Mouse (Mus musculus) intestine, embryonic 16.5 days (tissue): Measurements from ENCODE around the gene Pip4k2a. TPM values are rescaled to one million over a fixed set of nuclear protein-coding genes. Genes with fewer than 3 reads are reported as not detected.

Experiments used
- ATAC-seq: fragments of 200-750 bp; cut with Nextera tagmentation; 2 replicates; pipeline ENCODE4 v1.8.0; 2017; ENCODE audit warnings: moderate TSS enrichment, moderate library complexity
- H3K27ac ChIP-seq: fragments of 300-500 bp; sonication (generic); 2 replicates; pipeline ENCODE4 v1.5.1; 2014; ENCODE audit warnings: mild to moderate bottlenecking, low read length
- H3K27me3 ChIP-seq: fragments of 300-500 bp; sonication (generic); replicated peaks from 2 replicates; pipeline ENCODE4 v1.6.1; 2014; ENCODE audit warnings: low read length, control low read depth, mixed read lengths; ENCODE audit not compliant: control insufficient read depth, insufficient read depth
- H3K36me3 ChIP-seq: fragments of 300-500 bp; sonication (generic); 2 replicates; pipeline ENCODE4 v1.6.1; 2014; ENCODE audit warnings: low read length, control low read depth; ENCODE audit not compliant: control insufficient read depth, insufficient read depth
- H3K4me1 ChIP-seq: fragments of 300-500 bp; sonication (generic); 2 replicates; pipeline ENCODE4 v1.6.1; 2014; ENCODE audit warnings: low read length, control low read depth, mixed read lengths; ENCODE audit not compliant: control insufficient read depth, insufficient read depth
- H3K4me2 ChIP-seq: fragments of 300-500 bp; sonication (generic); 2 replicates; pipeline ENCODE4 v1.6.1; 2014; ENCODE audit warnings: low read depth, low read length, control low read depth
- H3K4me3 ChIP-seq: fragments of 300-500 bp; sonication (generic); 2 replicates; pipeline ENCODE4 v1.5.1; 2014; ENCODE audit warnings: mild to moderate bottlenecking, low read length
- H3K9ac ChIP-seq: fragments of 300-500 bp; sonication (generic); 2 replicates; pipeline ENCODE4 v1.6.1; 2014; ENCODE audit warnings: low read depth, low read length
- H3K9me3 ChIP-seq: fragments of 300-500 bp; sonication (generic); 2 replicates; pipeline ENCODE4 v1.6.1; 2016; ENCODE audit warnings: low read length, control low read depth; ENCODE audit not compliant: control insufficient read depth
- WGBS: fragments of 180-500 bp; shearing (Covaris S2); extraction: QIAGEN DNeasy Blood & Tissue Kit; methylation state at CpG from one replicate; pipeline ENCODE4 v1.1.7; 2014; 5-methylcytosine and 5-hydroxymethylcytosine counted together
- polyA plus RNA-seq: library from polyadenylated mRNA; unstranded; fragments of >200 nt; fragmentation: Nextera tagmentation; extraction: Ambion mirVana; gene quantifications from 2 replicates; pipeline ENCODE4 v1.2.1, GENCODE M21; 2015

Gene Pip4k2a
- polyA plus RNA-seq, 1 experiment from 2014 or later: 7.6 TPM

DNA sequence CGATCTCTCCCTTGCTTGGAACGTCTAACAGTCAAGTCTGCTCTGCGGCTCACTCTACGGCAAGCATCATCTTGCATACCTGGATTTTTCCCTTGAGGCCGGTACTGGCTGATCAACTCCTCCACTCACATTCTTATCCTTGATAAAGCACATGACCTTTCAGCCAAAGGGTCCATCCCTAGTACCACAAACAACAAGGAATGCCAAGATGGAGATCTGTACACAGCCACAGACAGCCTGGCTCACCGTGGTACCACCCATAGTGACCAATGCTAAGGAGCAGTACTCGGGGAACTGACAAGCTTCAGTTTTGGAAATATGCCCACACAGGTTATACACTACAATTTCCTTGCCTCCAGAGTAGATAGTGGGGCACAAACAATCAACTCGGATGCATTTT is 123.9 kb downstream of the Pip4k2a start:
- Histone ChIP-seq H3K27me3 (no peaks in the 10 kb centered on the region), H3K36me3 (no peaks in the 10 kb centered on the region), H3K4me2 (no peak overlapping the region), H3K9me3 (no peaks in the 10 kb centered on the region), H3K9ac (no peak overlapping the region), H3K27ac (no peak overlapping the region), H3K4me3 (no peak overlapping the region), H3K4me1 (no peaks in the 10 kb centered on the region)
- no peak for ATAC-seq
- 90% methylated on average over 8 of the region's 8 CpGs for WGBS

DNA sequence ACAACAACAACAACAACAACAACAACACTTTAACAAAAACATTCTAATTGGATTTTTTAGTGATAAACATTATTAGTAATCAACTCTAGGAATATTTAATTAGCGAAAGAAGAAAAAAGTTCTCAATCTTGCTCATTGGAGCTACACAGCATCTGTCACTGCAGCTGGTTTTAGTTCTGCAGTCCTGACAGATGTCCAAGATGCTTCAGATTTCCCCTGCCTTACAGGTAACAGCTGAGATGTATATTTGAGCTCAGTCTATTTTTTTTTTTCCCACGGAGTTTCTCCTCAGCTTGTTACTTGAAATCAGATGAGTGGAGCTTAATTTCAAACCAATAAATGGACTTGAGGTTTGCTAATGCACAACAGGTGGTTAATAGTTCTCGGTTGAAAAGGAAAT is 124.5 kb downstream of the Pip4k2a start:
- H3K36me3 ChIP-seq: no peaks in the 10 kb centered on the region
- H3K4me2 ChIP-seq: no peak overlapping the region
- H3K27me3 ChIP-seq: no peaks in the 10 kb centered on the region
- H3K9me3 ChIP-seq: no peaks in the 10 kb centered on the region
- H3K4me1 ChIP-seq: no peaks in the 10 kb centered on the region
- no peak overlapping the region for H3K27ac ChIP-seq
- no peak overlapping the region for H3K9ac ChIP-seq
- no peak overlapping the region for H3K4me3 ChIP-seq
- no peak for ATAC-seq
- 77% methylated on average over 3 of the region's 3 CpGs for WGBS

DNA sequence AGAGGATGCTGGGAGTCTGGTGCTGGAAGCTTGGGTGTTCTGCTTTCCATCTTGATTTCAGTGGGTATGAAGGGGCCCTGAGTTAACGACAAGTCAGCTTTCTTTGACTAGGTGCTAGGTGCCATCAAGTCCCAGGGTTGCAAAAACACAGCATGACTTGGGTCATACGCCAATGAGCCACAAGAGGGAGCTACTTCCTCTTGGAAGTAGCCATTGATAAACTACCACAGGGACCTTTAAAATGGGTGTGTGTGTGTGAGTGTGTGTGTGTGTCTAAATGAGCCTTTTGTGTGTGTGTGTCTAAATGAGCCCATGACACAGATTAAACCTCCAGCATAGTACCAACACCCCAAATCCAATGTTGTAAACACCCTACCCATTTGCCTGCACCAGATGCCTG is 125.1 kb downstream of the Pip4k2a start:
- ATAC-seq: 0 out of 2 replicates have a peak, but pooled peaks have one; percentile 21
- Histone ChIP-seq H3K4me1 (no peaks in the 10 kb centered on the region), H3K4me2 (no peak overlapping the region), H3K36me3 (no peaks in the 10 kb centered on the region), H3K9me3 (no peaks in the 10 kb centered on the region), H3K9ac (no peak overlapping the region), H3K27ac (no peak overlapping the region), H3K4me3 (no peak overlapping the region), H3K27me3 (no peaks in the 10 kb centered on the region)
- 9% methylated on average over 2 of the region's 2 CpGs for WGBS

DNA sequence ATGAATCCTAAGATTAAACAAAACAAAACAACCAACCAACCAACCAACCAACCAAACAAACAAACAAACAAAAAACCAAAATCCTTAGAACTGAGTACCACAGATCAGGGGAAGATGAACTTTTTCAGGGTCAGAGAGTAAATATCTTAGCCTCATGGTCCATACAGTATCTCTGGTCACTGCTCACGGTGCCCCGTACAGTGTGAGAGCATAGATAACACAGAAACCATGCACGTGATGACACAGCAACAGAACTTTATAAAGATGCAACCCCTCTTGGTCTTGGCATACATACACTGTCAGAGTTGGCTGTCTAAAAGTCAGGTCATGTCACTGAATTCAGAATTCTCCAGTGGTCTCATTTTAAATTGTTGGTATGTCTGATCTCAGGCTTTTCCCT is 126.8 kb downstream of the Pip4k2a start:
- H3K36me3 ChIP-seq: no peaks in the 10 kb centered on the region
- H3K9ac ChIP-seq: no peak overlapping the region
- no peaks in the 10 kb centered on the region for H3K9me3 ChIP-seq
- no peaks in the 10 kb centered on the region for H3K4me1 ChIP-seq
- H3K27ac ChIP-seq: no peak overlapping the region
- 92% methylated on average over 3 of the region's 3 CpGs for WGBS
- H3K4me2 ChIP-seq: no peak overlapping the region
- H3K27me3 ChIP-seq: no peaks in the 10 kb centered on the region
- ATAC-seq: 0 out of 2 replicates have a peak, but pooled peaks have one; percentile 48
- no peak overlapping the region for H3K4me3 ChIP-seq

DNA sequence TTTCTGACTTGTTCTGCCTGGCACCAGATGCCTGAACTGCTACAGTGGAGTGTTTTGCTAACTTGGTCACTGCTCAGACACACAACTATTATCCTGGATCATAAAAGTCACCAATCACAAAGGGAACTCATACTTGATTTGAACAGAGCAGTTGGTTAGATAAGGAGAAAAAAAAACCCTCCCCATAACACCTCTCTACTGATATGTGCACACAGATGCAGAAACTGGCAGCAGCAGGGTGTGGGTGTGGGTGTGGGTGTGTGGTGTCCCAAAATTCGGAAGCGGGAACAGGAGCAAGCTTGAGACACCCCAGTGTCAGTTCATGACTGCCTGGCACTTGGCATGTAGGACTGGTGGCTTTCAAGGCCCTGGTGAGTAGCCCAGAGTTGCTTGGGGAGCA is 130.9 kb downstream of the Pip4k2a start:
- H3K27ac ChIP-seq: no peak overlapping the region
- no peaks in the 10 kb centered on the region for H3K27me3 ChIP-seq

DNA sequence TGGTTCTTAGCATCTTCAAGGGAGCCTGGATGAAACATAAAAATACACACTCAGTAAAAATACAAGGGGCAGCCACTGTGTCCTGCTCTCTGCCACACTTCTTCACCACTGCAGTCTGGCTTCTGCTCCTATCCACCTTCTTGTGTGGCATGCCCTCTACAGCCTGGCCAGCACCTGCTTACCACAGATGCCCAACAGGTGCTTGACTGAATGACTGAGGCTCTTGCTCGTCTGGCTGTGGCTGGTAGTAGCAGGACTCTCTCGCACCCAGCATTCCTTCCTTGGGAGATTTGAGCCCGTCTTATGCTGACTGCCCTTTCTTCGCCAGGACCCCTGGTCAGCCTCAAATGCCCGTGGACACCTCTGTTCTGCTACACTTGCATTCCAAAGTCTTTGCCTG is 133.2 kb downstream of the Pip4k2a start:
- H3K9me3 ChIP-seq: no peaks in the 10 kb centered on the region
- H3K4me2 ChIP-seq: no peak overlapping the region
- no peak for ATAC-seq
- H3K4me1 ChIP-seq: no peaks in the 10 kb centered on the region
- H3K27me3 ChIP-seq: no peaks in the 10 kb centered on the region
- 88% methylated on average over 5 of the region's 5 CpGs for WGBS
- H3K4me3 ChIP-seq: no peak overlapping the region
- peaks cover 2% of the 10 kb centered on the region; the same call in 1 of the 2 replicates for H3K36me3 ChIP-seq
- no peak overlapping the region for H3K27ac ChIP-seq
- H3K9ac ChIP-seq: no peak overlapping the region

More for the DNA sequence above, 130.9 kb downstream of the Pip4k2a start:
- ATAC-seq: no peak
- Histone ChIP-seq H3K9ac (no peak overlapping the region), H3K4me1 (no peaks in the 10 kb centered on the region), H3K36me3 (peaks cover 2% of the 10 kb centered on the region; the same call in 1 of the 2 replicates), H3K4me2 (no peak overlapping the region), H3K4me3 (no peak overlapping the region), H3K9me3 (no peaks in the 10 kb centered on the region)
- 92% methylated on average over 2 of the region's 2 CpGs for WGBS

DNA sequence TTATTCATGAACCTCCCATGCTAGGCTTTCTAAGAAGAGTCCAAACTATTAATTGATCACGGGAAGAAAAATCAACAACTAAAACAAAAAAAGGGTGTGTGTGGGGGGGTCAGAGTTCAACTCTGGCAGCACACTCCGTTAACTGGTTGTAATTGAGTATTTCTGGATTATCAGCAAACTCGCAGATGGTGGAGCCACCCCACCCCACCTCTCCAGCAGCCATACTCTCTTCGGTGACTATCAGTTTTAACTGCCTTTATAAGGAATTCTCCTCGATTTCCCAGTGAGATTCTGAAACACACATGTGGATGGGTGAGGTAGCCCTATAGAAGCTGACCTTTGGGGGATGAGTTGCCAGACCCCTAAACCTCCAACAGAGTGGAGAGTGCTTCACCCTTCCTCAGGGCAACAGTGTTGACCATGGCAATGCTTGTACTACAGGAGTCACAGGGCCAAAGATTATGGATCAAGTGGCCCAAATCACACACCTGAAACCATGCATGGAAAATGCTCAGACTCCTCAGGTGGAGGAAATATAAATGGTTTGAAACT is 136.2 kb downstream of the Pip4k2a start:
- H3K27ac ChIP-seq: no peak overlapping the region
- H3K36me3 ChIP-seq: peaks cover 2% of the 10 kb centered on the region; the same call in 1 of the 2 replicates
- no peak overlapping the region for H3K9ac ChIP-seq
- WGBS: 72% methylated on average over 5 of the region's 5 CpGs
- H3K4me2 ChIP-seq: no peak overlapping the region
- ATAC-seq: no peak
- no peaks in the 10 kb centered on the region for H3K27me3 ChIP-seq
- no peak overlapping the region for H3K4me3 ChIP-seq
- no peaks in the 10 kb centered on the region for H3K4me1 ChIP-seq
- no peaks in the 10 kb centered on the region for H3K9me3 ChIP-seq

DNA sequence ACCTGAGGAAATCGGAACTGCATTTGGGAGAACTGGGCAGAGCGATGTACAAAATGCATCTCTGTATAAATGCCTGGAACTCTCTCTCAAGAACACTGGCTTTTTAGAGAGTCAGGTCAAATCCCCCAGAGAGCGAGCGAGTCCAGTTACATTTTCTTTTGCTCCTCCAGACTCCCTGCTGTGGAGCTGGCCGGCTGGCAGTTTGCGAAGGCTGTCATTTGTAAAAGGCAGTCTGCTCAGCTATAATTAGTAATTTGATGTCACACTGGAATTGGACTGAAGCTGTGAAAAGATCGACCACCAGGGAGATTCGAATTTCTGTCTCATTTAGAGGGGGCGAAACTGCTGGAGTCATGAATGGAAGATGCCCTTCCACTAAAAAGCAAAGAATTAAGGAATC is 137.2 kb downstream of the Pip4k2a start:
- no peaks in the 10 kb centered on the region for H3K9me3 ChIP-seq
- 63% methylated on average over 9 of the region's 9 CpGs for WGBS
- ATAC-seq: no peak
- H3K9ac ChIP-seq: no peak overlapping the region
- no peak overlapping the region for H3K27ac ChIP-seq
- H3K27me3 ChIP-seq: no peaks in the 10 kb centered on the region
- H3K4me1 ChIP-seq: no peaks in the 10 kb centered on the region
- no peak overlapping the region for H3K4me2 ChIP-seq
- H3K36me3 ChIP-seq: peaks cover 2% of the 10 kb centered on the region; the same call in 1 of the 2 replicates
- H3K4me3 ChIP-seq: no peak overlapping the region

DNA sequence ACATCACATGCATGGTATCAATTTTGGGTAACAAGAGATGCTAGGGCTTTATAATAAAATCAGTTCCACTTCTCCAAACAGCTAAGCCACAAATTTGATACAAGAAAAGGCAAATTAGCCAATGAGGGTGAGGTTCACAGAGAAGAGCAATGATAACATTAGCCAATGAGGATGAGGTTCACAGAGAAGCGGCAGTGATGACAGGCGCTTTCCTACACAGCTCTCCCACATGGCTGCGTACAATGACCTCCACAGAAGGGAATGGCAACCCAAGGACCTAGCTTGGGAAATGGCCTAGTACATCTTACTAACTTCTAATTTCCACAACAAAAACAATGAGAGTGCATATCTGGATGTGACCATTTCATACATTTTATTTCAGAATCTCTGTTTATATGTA is 140.0 kb downstream of the Pip4k2a start:
- H3K36me3 ChIP-seq: peaks cover 1% of the 10 kb centered on the region; the same call in 1 of the 2 replicates
- no peaks in the 10 kb centered on the region for H3K4me1 ChIP-seq
- H3K9me3 ChIP-seq: no peaks in the 10 kb centered on the region
- H3K27ac ChIP-seq: no peak overlapping the region
- H3K4me2 ChIP-seq: no peak overlapping the region
- no peaks in the 10 kb centered on the region for H3K27me3 ChIP-seq
- H3K4me3 ChIP-seq: no peak overlapping the region
- no peak for ATAC-seq
- WGBS: 92% methylated on average over 3 of the region's 3 CpGs
- no peak overlapping the region for H3K9ac ChIP-seq

DNA sequence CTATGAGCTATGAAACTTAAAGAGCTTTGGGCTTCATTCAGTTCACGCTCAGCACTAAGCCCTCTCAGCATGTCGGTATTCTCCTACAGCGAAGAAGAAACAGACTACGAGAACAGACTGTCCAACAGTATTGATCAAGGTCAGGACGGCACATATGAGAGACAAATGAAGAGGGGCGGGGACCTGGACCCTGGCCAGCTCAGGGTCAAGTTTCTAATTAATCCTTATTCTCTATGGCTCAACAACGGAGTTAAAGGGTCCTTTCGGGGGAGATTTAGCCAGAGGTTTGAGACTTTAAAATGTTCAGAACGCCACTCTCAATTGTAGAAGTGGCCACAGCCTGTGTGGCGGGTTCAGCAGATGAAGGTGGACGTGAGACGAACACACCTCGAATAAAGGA is 141.5 kb downstream of the Pip4k2a start:
- H3K36me3 ChIP-seq: no peaks in the 10 kb centered on the region
- H3K4me2 ChIP-seq: no peak overlapping the region
- H3K4me1 ChIP-seq: no peaks in the 10 kb centered on the region
- no peak for ATAC-seq
- 81% methylated on average over 13 of the region's 13 CpGs for WGBS
- H3K27ac ChIP-seq: no peak overlapping the region
- no peaks in the 10 kb centered on the region for H3K9me3 ChIP-seq
- no peaks in the 10 kb centered on the region for H3K27me3 ChIP-seq
- H3K9ac ChIP-seq: no peak overlapping the region
- no peak overlapping the region for H3K4me3 ChIP-seq
